Mouse (Mus musculus) regulatory T cell (primary cell): ENCODE measurements at regions not wholly inside any gene's neighbourhood (a gene's known extent, or its start where the extent isn't known, plus 50 kb on each side); places are given as distances from the start of the nearest gene placed in this dataset.

Experiments
- in situ Hi-C: fragments of 300-600 bp; cut with MboI, MseI; formaldehyde crosslinking; loops from one replicate; pipeline ENCODE4 v1.15.1; 2025; ENCODE audit warnings: high pct_unique_total_duplicates

- in situ Hi-C loops, result no loop called here
These were observed 374.0 kb upstream of the Trib2 start for GRCm38 (mm10) chr12:16190706-16191105.

GRCm38 (mm10) chr12:16189441-16189840 lies 372.7 kb upstream of the Trib2 start:
- in situ Hi-C loops, result no loop called here

- in situ Hi-C loops, result no loop called here
These were observed 369.3 kb upstream of the Trib2 start for GRCm38 (mm10) chr12:16185976-16186515.

- in situ Hi-C loops, result no loop called here
These were observed 368.8 kb upstream of the Trib2 start for GRCm38 (mm10) chr12:16185431-16185923.

GRCm38 (mm10) chr12:16183055-16183454 lies 366.3 kb upstream of the Trib2 start:
- in situ Hi-C loops, result no loop called here

- in situ Hi-C loops, result no loop called here
These were observed 364.9 kb upstream of the Trib2 start for GRCm38 (mm10) chr12:16181599-16181998.

- in situ Hi-C loops, result loop anchor here (10.0 kb wide), 1 partner anchor 175 kb away; no protein-coding TSS in a partner anchor
These were observed 363.2 kb upstream of the Trib2 start for GRCm38 (mm10) chr12:16179897-16180296.

GRCm38 (mm10) chr12:16176326-16176725 lies 359.6 kb upstream of the Trib2 start:
- in situ Hi-C loops, result loop anchor here (10.0 kb wide), 1 partner anchor 172 kb away; no protein-coding TSS in a partner anchor

- in situ Hi-C loops, result loop anchor here (10.0 kb wide), 1 partner anchor 167 kb away; no protein-coding TSS in a partner anchor
These were observed 355.5 kb upstream of the Trib2 start for GRCm38 (mm10) chr12:16172176-16172575.

- in situ Hi-C loops, result loop anchor here (10.0 kb wide), 1 partner anchor 167 kb away; no protein-coding TSS in a partner anchor
These were observed 354.9 kb upstream of the Trib2 start for GRCm38 (mm10) chr12:16171636-16172035.

GRCm38 (mm10) chr12:16169781-16170535 lies 353.2 kb upstream of the Trib2 start:
- in situ Hi-C loops, result loop anchor here (5.0 to 10.0 kb wide), 3 partner anchors 165 to 623 kb away; no protein-coding TSS in a partner anchor

- in situ Hi-C loops, result loop anchor here (5.0 kb wide), 2 partner anchors 361 to 621 kb away; no protein-coding TSS in a partner anchor
These were observed 351.1 kb upstream of the Trib2 start for GRCm38 (mm10) chr12:16167793-16168343.

GRCm38 (mm10) chr12:16165126-16165525 lies 348.4 kb upstream of the Trib2 start:
- in situ Hi-C loops, result loop anchor here (5.0 kb wide), 2 partner anchors 358 to 618 kb away; no protein-coding TSS in a partner anchor

GRCm38 (mm10) chr12:16161947-16162346 lies 345.2 kb upstream of the Trib2 start:
- in situ Hi-C loops, result no loop called here

GRCm38 (mm10) chr12:16157896-16158295 lies 341.2 kb upstream of the Trib2 start:
- in situ Hi-C loops, result no loop called here

- in situ Hi-C loops, result no loop called here
These were observed 339.3 kb upstream of the Trib2 start for GRCm38 (mm10) chr12:16155791-16156558.

- in situ Hi-C loops, result no loop called here
These were observed 337.5 kb upstream of the Trib2 start for GRCm38 (mm10) chr12:16154256-16154655.

- in situ Hi-C loops, result no loop called here
These were observed 335.4 kb upstream of the Trib2 start for GRCm38 (mm10) chr12:16152108-16152507.

GRCm38 (mm10) chr12:16151170-16151702 lies 334.5 kb upstream of the Trib2 start:
- in situ Hi-C loops, result no loop called here

GRCm38 (mm10) chr12:16146919-16147318 lies 330.2 kb upstream of the Trib2 start:
- in situ Hi-C loops, result no loop called here

GRCm38 (mm10) chr12:16145621-16146020 lies 328.9 kb upstream of the Trib2 start:
- in situ Hi-C loops, result no loop called here
